Mouse (Mus musculus) intestine, postnatal 0 days (tissue): ENCODE data around the gene Ankfy1. TPM values are rescaled to one million over a fixed set of nuclear protein-coding genes. Genes with fewer than 3 reads are reported as not detected.
"Not testable (repeated sequence)": the region's sequence is repeated elsewhere in the genome, so short reads cannot be mapped to it uniquely, and the experiment has no call there.

Experiments
- ATAC-seq: fragments of 200-750 bp; cut with Nextera tagmentation; 2 replicates; pipeline ENCODE4 v1.8.0; 2017; ENCODE audit warnings: mild to moderate bottlenecking, moderate TSS enrichment, moderate library complexity
- H3K27ac ChIP-seq: fragments of 300-500 bp; sonication (generic); 2 replicates; pipeline ENCODE4 v1.5.1; 2014; ENCODE audit warnings: mild to moderate bottlenecking, low read depth, low read length, moderate library complexity
- H3K27me3 ChIP-seq: fragments of 300-500 bp; sonication (generic); replicated peaks from 2 replicates; pipeline ENCODE4 v1.6.1; 2014; ENCODE audit warnings: low read length, mixed read lengths; ENCODE audit not compliant: control insufficient read depth, insufficient read depth
- H3K36me3 ChIP-seq: fragments of 300-500 bp; sonication (generic); 2 replicates; pipeline ENCODE4 v1.6.1; 2014; ENCODE audit warnings: mild to moderate bottlenecking, moderate library complexity; ENCODE audit not compliant: control insufficient read depth, insufficient read depth
- H3K4me1 ChIP-seq: fragments of 300-500 bp; sonication (generic); replicated peaks from 2 replicates; pipeline ENCODE4 v1.6.1; 2014; ENCODE audit warnings: antibody characterized with exemption, low read length, mixed read lengths; ENCODE audit not compliant: control insufficient read depth, insufficient read depth
- H3K4me2 ChIP-seq: fragments of 300-500 bp; sonication (generic); replicated peaks from 2 replicates; pipeline ENCODE4 v1.6.1; 2014; ENCODE audit warnings: low read depth, mild to moderate bottlenecking, moderate library complexity
- H3K4me3 ChIP-seq: fragments of 300-500 bp; sonication (generic); 2 replicates; pipeline ENCODE4 v1.5.1; 2014; ENCODE audit warnings: low read depth, low read length
- H3K9ac ChIP-seq: fragments of 300-500 bp; sonication (generic); 2 replicates; pipeline ENCODE4 v1.6.1; 2014; ENCODE audit warnings: mild to moderate bottlenecking, low read depth, low read length
- H3K9me3 ChIP-seq: fragments of 300-500 bp; sonication (generic); 2 replicates; pipeline ENCODE4 v1.6.1; 2016; ENCODE audit warnings: mixed run types; ENCODE audit not compliant: control insufficient read depth
- CTCF ChIP-seq: sonication (generic); IDR thresholded peaks from 2 replicates; pipeline ENCODE4 v1.5.1; 2016; ENCODE audit warnings: low read depth, mild to moderate bottlenecking, control low read depth, antibody characterized with exemption, moderate library complexity
- WGBS: fragments of 180-500 bp; shearing (Covaris S2); extraction: QIAGEN DNeasy Blood & Tissue Kit; methylation state at CpG from one replicate; pipeline ENCODE4 v1.1.7; 2014; 5-methylcytosine and 5-hydroxymethylcytosine counted together
- polyA plus RNA-seq: library from polyadenylated mRNA; unstranded; fragments of >200 nt; fragmentation: Nextera tagmentation; extraction: Ambion mirVana; gene quantifications from 2 replicates; pipeline ENCODE4 v1.2.1, GENCODE M21; 2015

Ankfy1 gene
- polyA plus RNA-seq, 1 experiment from 2014 or later, result 8.3 TPM

- 89% methylated on average over 3 of the region's 3 CpGs for WGBS
- no peak for TF ChIP-seq CTCF
- Histone ChIP-seq H3K9me3 (no peaks in the 10 kb centered on the region), H3K4me2 (no peak overlapping the region), H3K27ac (no peak overlapping the region), H3K4me1 (no peaks in the 10 kb centered on the region), H3K36me3 (peaks cover 25% of the 10 kb centered on the region), H3K9ac (no peak overlapping the region), H3K27me3 (no peaks in the 10 kb centered on the region), H3K4me3 (no peak overlapping the region)
- no peak for ATAC-seq
Measured at GRCm38 (mm10) chr11:72770324-72770723, 80.5 kb downstream of the Ankfy1 start.

GRCm38 (mm10) chr11:72770816-72771215, 81.0 kb downstream of the Ankfy1 start:
- TF ChIP-seq CTCF, result no peak

GRCm38 (mm10) chr11:72771461-72771860, 81.7 kb downstream of the Ankfy1 start:
- 53% methylated on average over 4 of the region's 4 CpGs for WGBS
- no peak for ATAC-seq
- no peak for TF ChIP-seq CTCF

More at GRCm38 (mm10) chr11:72770816-72771215, 81.0 kb downstream of the Ankfy1 start:
- ATAC-seq, result no peak
- Histone ChIP-seq H3K27me3 (no peaks in the 10 kb centered on the region), H3K4me2 (no peak overlapping the region), H3K4me1 (no peaks in the 10 kb centered on the region), H3K9me3 (no peaks in the 10 kb centered on the region), H3K9ac (no peak overlapping the region), H3K4me3 (no peak overlapping the region), H3K36me3 (peaks cover 25% of the 10 kb centered on the region), H3K27ac (no peak overlapping the region)
- 74% methylated on average over 5 of the region's 5 CpGs for WGBS

GRCm38 (mm10) chr11:72772611-72773010, 82.8 kb downstream of the Ankfy1 start:
- H3K4me2 ChIP-seq, H3K4me1 ChIP-seq, H3K27me3 ChIP-seq, ATAC-seq, H3K27ac ChIP-seq, H3K9ac ChIP-seq, H3K4me3 ChIP-seq, H3K9me3 ChIP-seq: not testable (repeated sequence)
- WGBS, result 33% methylated on average over 1 of the region's 1 CpGs
- peaks cover 22% of the 10 kb centered on the region for H3K36me3 ChIP-seq
- TF ChIP-seq CTCF, result peak; percentile 36; the same call in 1 of the 2 replicates

More at GRCm38 (mm10) chr11:72771461-72771860, 81.7 kb downstream of the Ankfy1 start:
- Histone ChIP-seq H3K27me3 (no peaks in the 10 kb centered on the region), H3K4me3 (no peak overlapping the region), H3K9ac (no peak overlapping the region), H3K27ac (no peak overlapping the region), H3K4me1 (no peaks in the 10 kb centered on the region), H3K9me3 (no peaks in the 10 kb centered on the region), H3K4me2 (no peak overlapping the region), H3K36me3 (peaks cover 25% of the 10 kb centered on the region)

GRCm38 (mm10) chr11:72778957-72779356, 89.2 kb downstream of the Ankfy1 start:
- Histone ChIP-seq H3K27me3 (no peaks in the 10 kb centered on the region), H3K4me2 (no peak overlapping the region), H3K9ac (no peak overlapping the region), H3K36me3 (no peaks in the 10 kb centered on the region), H3K9me3 (no peaks in the 10 kb centered on the region), H3K27ac (peak overlapping the region; percentile 36), H3K4me1 (no peaks in the 10 kb centered on the region), H3K4me3 (no peak overlapping the region)
- peak; percentile 75 for ATAC-seq
- TF ChIP-seq CTCF, result no peak

GRCm38 (mm10) chr11:72782103-72782502, 92.3 kb downstream of the Ankfy1 start:
- no peaks in the 10 kb centered on the region for H3K27me3 ChIP-seq
- peak; percentile 26; the same call in 1 of the 2 replicates for ATAC-seq
- H3K9me3 ChIP-seq, result no peaks in the 10 kb centered on the region
- H3K9ac ChIP-seq, result no peak overlapping the region
- TF ChIP-seq CTCF, result no peak
- WGBS, result 67% methylated on average over 2 of the region's 2 CpGs
- no peak overlapping the region for H3K4me3 ChIP-seq
- H3K36me3 ChIP-seq, result no peaks in the 10 kb centered on the region
- no peak overlapping the region for H3K4me2 ChIP-seq
- no peaks in the 10 kb centered on the region for H3K4me1 ChIP-seq
- no peak overlapping the region for H3K27ac ChIP-seq

- no peaks in the 10 kb centered on the region for H3K36me3 ChIP-seq
- no peak for TF ChIP-seq CTCF
- no peaks in the 10 kb centered on the region for H3K27me3 ChIP-seq
- no peak overlapping the region for H3K9ac ChIP-seq
- H3K4me2 ChIP-seq, result no peak overlapping the region
- no peak overlapping the region for H3K27ac ChIP-seq
- no peak overlapping the region for H3K4me3 ChIP-seq
- 76% methylated on average over 3 of the region's 3 CpGs for WGBS
- ATAC-seq, result no peak
- H3K4me1 ChIP-seq, result no peaks in the 10 kb centered on the region
- no peaks in the 10 kb centered on the region for H3K9me3 ChIP-seq
Measured at GRCm38 (mm10) chr11:72782503-72782902, 92.7 kb downstream of the Ankfy1 start.
